Mouse (Mus musculus) cortical plate, adult 2 months (tissue): Measurements from ENCODE around the gene Cysrt1.

Experiments
- CTCF ChIP-seq: fragments of 200-500 bp; IDR thresholded peaks from 2 replicates; pipeline ENCODE4 v1.5.1; 2011; ENCODE audit warnings: mild to moderate bottlenecking, control low read depth, low read length; ENCODE audit not compliant: insufficient read depth; ENCODE audit errors: extremely low read depth
- POLR2A ChIP-seq: fragments of 200-500 bp; IDR thresholded peaks from 2 replicates; pipeline ENCODE4 v1.6.1; 2011; ENCODE audit warnings: mild to moderate bottlenecking, low read length, control low read depth; ENCODE audit not compliant: insufficient read depth; ENCODE audit errors: extremely low read depth

GRCm38 (mm10) chr2:25267241-25267640 lies 25.0 kb upstream of the Cysrt1 start:
- TF ChIP-seq CTCF (no peak), POLR2A (0 out of 2 replicates have a peak, but pooled peaks have one; percentile 12)
